Mouse (Mus musculus) liver, embryonic 16.5 days (tissue): ENCODE results near the gene Mmp28. TPM values are rescaled to one million over a fixed set of nuclear protein-coding genes. Genes with fewer than 3 reads are reported as not detected.

ENCODE experiments used
- ATAC-seq: fragments of 200-750 bp; cut with Nextera tagmentation; 2 replicates; pipeline ENCODE4 v1.8.0; 2017; ENCODE audit warnings: low read depth, mild to moderate bottlenecking, moderate number of reproducible peaks, moderate library complexity
- H3K27ac ChIP-seq: fragments of 300-500 bp; sonication (generic); 2 replicates; pipeline ENCODE4 v1.5.1; 2014; ENCODE audit warnings: mild to moderate bottlenecking, low read length
- H3K27me3 ChIP-seq: fragments of 300-500 bp; sonication (generic); 2 replicates; pipeline ENCODE4 v1.6.1; 2014; ENCODE audit warnings: low read depth, low read length, mixed read lengths; ENCODE audit not compliant: control insufficient read depth, insufficient read depth
- H3K36me3 ChIP-seq: fragments of 300-500 bp; sonication (generic); 2 replicates; pipeline ENCODE4 v1.6.1; 2014; ENCODE audit warnings: mild to moderate bottlenecking; ENCODE audit not compliant: control insufficient read depth, insufficient read depth
- H3K4me1 ChIP-seq: fragments of 300-500 bp; sonication (generic); 2 replicates; pipeline ENCODE4 v1.6.1; 2014; ENCODE audit warnings: low read depth, low read length, mixed read lengths; ENCODE audit not compliant: control insufficient read depth
- H3K4me2 ChIP-seq: fragments of 300-500 bp; sonication (generic); 2 replicates; pipeline ENCODE4 v1.6.1; 2014; ENCODE audit warnings: low read depth, low read length, mixed read lengths
- H3K4me3 ChIP-seq: fragments of 300-500 bp; sonication (generic); 2 replicates; pipeline ENCODE4 v1.5.1; 2014; ENCODE audit warnings: low read depth, mild to moderate bottlenecking, low read length
- H3K9ac ChIP-seq: fragments of 300-500 bp; sonication (generic); 2 replicates; pipeline ENCODE4 v1.6.1; 2014; ENCODE audit warnings: low read depth, low read length
- H3K9me3 ChIP-seq: fragments of 300-500 bp; sonication (generic); replicated peaks from 2 replicates; pipeline ENCODE4 v1.6.1; 2016; ENCODE audit warnings: low read length; ENCODE audit not compliant: control insufficient read depth
- WGBS: fragments of 180-500 bp; shearing (Covaris S2); extraction: QIAGEN DNeasy Blood & Tissue Kit; methylation state at CpG from one replicate; pipeline ENCODE4 v1.1.7; 2014; ENCODE audit not compliant: insufficient replicate concordance; 5-methylcytosine and 5-hydroxymethylcytosine counted together
- polyA plus RNA-seq: library from polyadenylated mRNA; unstranded; fragments of >200 nt; fragmentation: Nextera tagmentation; extraction: Ambion mirVana; gene quantifications from 2 replicates; pipeline ENCODE4 v1.2.1, GENCODE M21; 2015

Gene Mmp28
- polyA plus RNA-seq, 1 experiment from 2014 or later = 0.42 TPM

GRCm38 (mm10) chr11:83403787-83404186 lies 59.1 kb downstream of the Mmp28 start:
- H3K36me3 ChIP-seq = peaks cover 6% of the 10 kb centered on the region
- peaks cover 12% of the 10 kb centered on the region for H3K27me3 ChIP-seq
- H3K4me2 ChIP-seq = no peak overlapping the region
- H3K4me3 ChIP-seq = no peak overlapping the region
- no peak overlapping the region for H3K9ac ChIP-seq
- H3K27ac ChIP-seq = no peak overlapping the region
- 74% methylated on average over 7 of the region's 7 CpGs for WGBS
- no peaks in the 10 kb centered on the region for H3K9me3 ChIP-seq
- ATAC-seq = no peak
- no peaks in the 10 kb centered on the region for H3K4me1 ChIP-seq

GRCm38 (mm10) chr11:83398724-83399123 lies 64.1 kb downstream of the Mmp28 start:
- H3K9me3 ChIP-seq = no peaks in the 10 kb centered on the region
- 56% methylated on average over 5 of the region's 5 CpGs for WGBS
- no peak for ATAC-seq

GRCm38 (mm10) chr11:83397626-83398025 lies 65.2 kb downstream of the Mmp28 start:
- 79% methylated on average over 7 of the region's 7 CpGs for WGBS
- H3K9ac ChIP-seq = no peak overlapping the region
- H3K4me3 ChIP-seq = no peak overlapping the region

More at GRCm38 (mm10) chr11:83398724-83399123, 64.1 kb downstream of the Mmp28 start:
- H3K27ac ChIP-seq = no peak overlapping the region
- no peaks in the 10 kb centered on the region for H3K27me3 ChIP-seq
- no peaks in the 10 kb centered on the region for H3K4me1 ChIP-seq
- peaks cover 6% of the 10 kb centered on the region for H3K36me3 ChIP-seq
- H3K9ac ChIP-seq = no peak overlapping the region
- H3K4me2 ChIP-seq = no peak overlapping the region
- H3K4me3 ChIP-seq = no peak overlapping the region

GRCm38 (mm10) chr11:83394802-83395439 lies 68.0 kb downstream of the Mmp28 start:
- Histone ChIP-seq H3K4me3 (no peak overlapping the region), H3K27ac (no peak overlapping the region), H3K27me3 (no peaks in the 10 kb centered on the region), H3K9ac (no peak overlapping the region), H3K36me3 (peaks cover 7% of the 10 kb centered on the region), H3K4me1 (no peaks in the 10 kb centered on the region), H3K4me2 (no peak overlapping the region), H3K9me3 (no peaks in the 10 kb centered on the region)
- WGBS = 66% methylated on average over 6 of the region's 6 CpGs
- ATAC-seq = no peak

More at GRCm38 (mm10) chr11:83397626-83398025, 65.2 kb downstream of the Mmp28 start:
- peaks cover 8% of the 10 kb centered on the region; the same call in 1 of the 2 replicates for H3K36me3 ChIP-seq
- no peak overlapping the region for H3K27ac ChIP-seq
- no peaks in the 10 kb centered on the region for H3K9me3 ChIP-seq
- H3K4me1 ChIP-seq = no peaks in the 10 kb centered on the region
- H3K4me2 ChIP-seq = no peak overlapping the region
- no peaks in the 10 kb centered on the region for H3K27me3 ChIP-seq
- no peak for ATAC-seq

GRCm38 (mm10) chr11:83393062-83393461 lies 69.8 kb downstream of the Mmp28 start:
- Histone ChIP-seq H3K27ac (no peak overlapping the region), H3K27me3 (no peaks in the 10 kb centered on the region), H3K36me3 (peaks cover 7% of the 10 kb centered on the region), H3K4me3 (no peak overlapping the region), H3K9me3 (no peaks in the 10 kb centered on the region), H3K4me1 (no peaks in the 10 kb centered on the region), H3K4me2 (no peak overlapping the region), H3K9ac (no peak overlapping the region)
- 86% methylated on average over 4 of the region's 4 CpGs for WGBS
- ATAC-seq = no peak

Other genes with a start within 250 kb of the Mmp28 start
- 39.7 and 43.0 TPM in 2 replicates for gene Slfn14, start 176.3 kb downstream of the Mmp28 start, polyA plus RNA-seq
- 19.2 and 21.7 TPM in 2 replicates for gene Ap2b1, start 164.0 kb downstream of the Mmp28 start, polyA plus RNA-seq
- 5.6 and 6.2 TPM in 2 replicates for gene Pex12, start 160.5 kb downstream of the Mmp28 start, polyA plus RNA-seq
- 0.02 and 0.07 TPM in 2 replicates for gene Rasl10b, start 53.9 kb downstream of the Mmp28 start, polyA plus RNA-seq
- gene Gas2l2, start 33.6 kb downstream of the Mmp28 start, polyA plus RNA-seq = not detected in 2 replicates
- gene 1700020L24Rik, start 25.4 kb downstream of the Mmp28 start, polyA plus RNA-seq = 1.7 and 2.4 TPM in 2 replicates
- gene Taf15, start 10.0 kb upstream of the Mmp28 start, polyA plus RNA-seq = 4.1 and 4.2 TPM in 2 replicates
- not detected in 2 replicates for gene Heatr9, start 59.1 kb upstream of the Mmp28 start, polyA plus RNA-seq
- gene Ccl5, start 67.4 kb upstream of the Mmp28 start, polyA plus RNA-seq = 1.2 and 1.7 TPM in 2 replicates
- 66.8 and 71.8 TPM in 2 replicates for gene Ccl9, start 115.6 kb upstream of the Mmp28 start, polyA plus RNA-seq
- 16.3 and 16.9 TPM in 2 replicates for gene Ccl6, start 130.0 kb upstream of the Mmp28 start, polyA plus RNA-seq
- not detected in 2 replicates for gene Rpl9-ps1, start 182.6 kb upstream of the Mmp28 start, polyA plus RNA-seq
- gene Ccl3, start 186.3 kb upstream of the Mmp28 start, polyA plus RNA-seq = 0.34 and 0.44 TPM in 2 replicates
- 0.48 and 0.50 TPM in 2 replicates for gene Ccl4, start 199.5 kb upstream of the Mmp28 start, polyA plus RNA-seq
- gene Wfdc17, start 240.9 kb upstream of the Mmp28 start, polyA plus RNA-seq = 20.4 and 20.6 TPM in 2 replicates
- 0.18 TPM in 1 of 2 replicates, not detected in the other for gene Wfdc18, start 245.9 kb upstream of the Mmp28 start, polyA plus RNA-seq